Mouse (Mus musculus) midbrain, embryonic 11.5 days (tissue): ENCODE results near the gene Cpne4. TPM values are rescaled to one million over a fixed set of nuclear protein-coding genes. Genes with fewer than 3 reads are reported as not detected.

ENCODE experiments used
- ATAC-seq: fragments of 200-750 bp; cut with Nextera tagmentation; 2 replicates; pipeline ENCODE4 v1.8.0; 2017; ENCODE audit warnings: moderate TSS enrichment, moderate library complexity; ENCODE audit not compliant: low FRiP score
- DNase-seq: peaks from one replicate; pipeline ENCODE4 v3.0.0; 2015; ENCODE audit warnings: low spot score; ENCODE audit errors: missing footprints
- H3K27ac ChIP-seq: fragments of 300-500 bp; sonication (generic); 2 replicates; pipeline ENCODE4 v1.5.1; 2014; ENCODE audit warnings: low read depth, low read length
- H3K27me3 ChIP-seq: fragments of 300-500 bp; sonication (generic); 2 replicates; pipeline ENCODE4 v1.6.1; 2014; ENCODE audit warnings: mild to moderate bottlenecking, low read length, moderate library complexity, mixed read lengths; ENCODE audit not compliant: control insufficient read depth, insufficient read depth
- H3K36me3 ChIP-seq: fragments of 300-500 bp; sonication (generic); 2 replicates; pipeline ENCODE4 v1.6.1; 2014; ENCODE audit warnings: mild to moderate bottlenecking, low read length, moderate library complexity, mixed read lengths; ENCODE audit not compliant: control insufficient read depth, insufficient read depth
- H3K4me1 ChIP-seq: fragments of 300-500 bp; sonication (generic); 2 replicates; pipeline ENCODE4 v1.6.1; 2014; ENCODE audit warnings: low read length; ENCODE audit not compliant: control insufficient read depth, insufficient read depth
- H3K4me2 ChIP-seq: fragments of 300-500 bp; sonication (generic); 2 replicates; pipeline ENCODE4 v1.6.1; 2014; ENCODE audit warnings: mild to moderate bottlenecking, moderate library complexity
- H3K4me3 ChIP-seq: fragments of 300-500 bp; sonication (generic); 2 replicates; pipeline ENCODE4 v1.5.1; 2014; ENCODE audit warnings: low read depth, low read length
- H3K9ac ChIP-seq: fragments of 300-500 bp; sonication (generic); 2 replicates; pipeline ENCODE4 v1.6.1; 2014; ENCODE audit warnings: low read length
- H3K9me3 ChIP-seq: fragments of 300-500 bp; sonication (generic); 2 replicates; pipeline ENCODE4 v1.6.1; 2016; ENCODE audit warnings: low read length; ENCODE audit not compliant: control insufficient read depth
- WGBS: fragments of 180-500 bp; shearing (Covaris S2); extraction: QIAGEN DNeasy Blood & Tissue Kit; methylation state at CpG from one replicate; pipeline ENCODE4 v1.1.7; 2014; 5-methylcytosine and 5-hydroxymethylcytosine counted together
- polyA plus RNA-seq: library from polyadenylated mRNA; unstranded; fragments of >200 nt; fragmentation: Nextera tagmentation; extraction: Ambion mirVana; gene quantifications from 2 replicates; pipeline ENCODE4 v1.2.1, GENCODE M21; 2014

Gene Cpne4
- polyA plus RNA-seq, 1 experiment from 2014 or later = 2.1 TPM

DNA sequence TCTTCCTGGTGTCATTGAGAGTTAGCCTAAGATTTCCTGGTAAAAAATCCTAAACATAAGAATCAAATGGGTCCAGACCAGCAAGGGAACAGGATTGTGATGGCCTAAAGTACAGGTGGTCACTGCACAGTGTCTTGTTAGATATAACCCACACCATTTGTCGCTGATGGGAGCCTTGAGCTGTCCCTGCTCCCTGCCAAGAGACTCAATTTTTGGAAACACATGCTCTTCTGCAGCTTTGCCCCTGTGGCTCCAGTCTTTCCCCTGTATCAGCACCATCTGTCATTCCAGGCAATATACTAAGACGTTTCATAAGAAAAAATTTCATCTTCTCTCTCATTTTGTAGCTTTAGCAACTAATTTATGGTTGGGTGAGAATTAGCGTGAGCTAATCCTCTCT is 281.6 kb downstream of the Cpne4 start:
- Histone ChIP-seq H3K9me3 (no peaks in the 10 kb centered on the region), H3K4me3 (no peak overlapping the region), H3K9ac (no peak overlapping the region), H3K4me2 (no peak overlapping the region), H3K27ac (no peak overlapping the region), H3K4me1 (no peaks in the 10 kb centered on the region), H3K27me3 (no peaks in the 10 kb centered on the region), H3K36me3 (no peaks in the 10 kb centered on the region)
- WGBS = 70% methylated on average over 3 of the region's 3 CpGs
- no peak for DNase-seq
- ATAC-seq = no peak

DNA sequence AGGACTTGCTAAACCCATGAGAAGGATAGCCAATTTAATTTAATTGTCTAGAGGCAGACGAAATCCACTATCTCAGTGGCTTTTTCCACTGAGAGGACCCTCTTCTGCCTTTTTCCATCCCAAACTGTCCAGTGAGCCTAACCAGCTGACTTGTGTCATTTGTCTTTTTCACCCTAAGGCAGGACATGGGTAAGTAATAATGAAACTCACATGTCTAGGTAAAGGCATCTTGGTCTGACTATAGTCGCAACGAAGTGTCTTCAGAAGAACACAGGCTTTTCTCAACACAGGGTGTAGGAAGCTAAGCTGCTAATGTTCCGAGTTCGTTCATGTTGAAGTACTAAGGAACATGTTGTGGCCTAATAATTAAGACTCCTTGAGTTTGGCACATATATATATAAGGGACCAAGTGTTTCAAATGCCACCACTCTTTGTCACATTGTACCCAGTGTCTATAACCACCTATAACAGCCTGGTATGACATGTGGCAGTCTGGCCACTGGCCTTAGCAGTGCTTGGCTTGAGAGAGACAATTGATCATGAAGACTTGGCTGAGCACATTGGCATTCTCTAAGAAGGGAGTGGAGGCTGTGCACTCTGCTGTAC is 286.0 kb downstream of the Cpne4 start:
- no peak overlapping the region for H3K4me2 ChIP-seq
- H3K27me3 ChIP-seq = no peaks in the 10 kb centered on the region
- ATAC-seq = no peak

DNA sequence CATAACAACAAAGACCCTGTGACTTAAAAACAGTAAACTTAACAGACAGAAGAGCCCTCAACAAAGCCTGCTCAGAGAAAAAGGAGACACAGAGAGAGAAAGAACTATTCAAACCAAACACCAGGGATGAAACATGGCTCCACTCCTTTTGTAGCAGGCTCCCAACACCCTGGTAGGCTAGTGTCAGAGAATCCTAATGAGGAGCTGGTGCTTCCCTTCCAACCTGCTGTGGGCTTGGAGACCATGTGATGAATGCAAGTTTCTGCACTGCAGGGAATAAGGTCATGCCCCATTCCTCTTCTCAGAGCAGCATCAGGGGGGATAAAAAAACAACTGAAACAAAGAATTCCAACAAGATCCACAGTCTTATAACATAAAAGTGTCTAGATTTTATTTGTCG is 290.8 kb downstream of the Cpne4 start:
- WGBS = 24% methylated on average over 1 of the region's 1 CpGs
- DNase-seq = peak; percentile 82
- no peaks in the 10 kb centered on the region for H3K4me1 ChIP-seq
- H3K9me3 ChIP-seq = no peaks in the 10 kb centered on the region
- ATAC-seq = peak; percentile 69
- H3K4me3 ChIP-seq = no peak overlapping the region
- no peaks in the 10 kb centered on the region for H3K36me3 ChIP-seq
- no peaks in the 10 kb centered on the region for H3K27me3 ChIP-seq
- H3K27ac ChIP-seq = no peak overlapping the region
- H3K4me2 ChIP-seq = no peak overlapping the region
- no peak overlapping the region for H3K9ac ChIP-seq

More for the DNA sequence above, 286.0 kb downstream of the Cpne4 start:
- no peak for DNase-seq
- H3K9me3 ChIP-seq = no peaks in the 10 kb centered on the region
- H3K4me3 ChIP-seq = no peak overlapping the region
- no peaks in the 10 kb centered on the region for H3K36me3 ChIP-seq
- H3K27ac ChIP-seq = no peak overlapping the region
- no peaks in the 10 kb centered on the region for H3K4me1 ChIP-seq
- 91% methylated on average over 5 of the region's 5 CpGs for WGBS
- H3K9ac ChIP-seq = no peak overlapping the region

DNA sequence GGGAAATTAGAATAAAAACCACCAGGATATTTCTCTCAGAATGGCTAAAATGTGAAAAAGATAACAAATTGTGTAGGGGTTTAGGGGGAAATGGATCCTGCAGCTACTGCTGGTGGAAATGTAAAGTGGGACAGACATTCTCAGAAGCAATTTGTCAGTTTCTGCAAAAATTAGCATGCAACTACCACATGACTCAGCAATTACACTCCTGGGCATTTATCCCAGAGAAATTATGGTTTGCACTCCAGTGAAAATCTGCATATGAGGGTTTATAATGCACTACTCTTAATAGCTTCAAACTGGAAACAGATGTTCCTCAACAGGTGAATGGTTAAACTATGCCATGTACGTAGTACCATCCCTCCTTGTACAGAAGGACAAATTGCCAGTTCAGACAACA is 294.2 kb downstream of the Cpne4 start:
- Histone ChIP-seq H3K9ac (no peak overlapping the region), H3K36me3 (no peaks in the 10 kb centered on the region), H3K27me3 (no peaks in the 10 kb centered on the region), H3K4me2 (no peak overlapping the region), H3K4me1 (no peaks in the 10 kb centered on the region), H3K4me3 (no peak overlapping the region), H3K9me3 (no peaks in the 10 kb centered on the region), H3K27ac (no peak overlapping the region)
- WGBS = 90% methylated on average over 1 of the region's 1 CpGs
- ATAC-seq (no peak), DNase-seq (no peak)

DNA sequence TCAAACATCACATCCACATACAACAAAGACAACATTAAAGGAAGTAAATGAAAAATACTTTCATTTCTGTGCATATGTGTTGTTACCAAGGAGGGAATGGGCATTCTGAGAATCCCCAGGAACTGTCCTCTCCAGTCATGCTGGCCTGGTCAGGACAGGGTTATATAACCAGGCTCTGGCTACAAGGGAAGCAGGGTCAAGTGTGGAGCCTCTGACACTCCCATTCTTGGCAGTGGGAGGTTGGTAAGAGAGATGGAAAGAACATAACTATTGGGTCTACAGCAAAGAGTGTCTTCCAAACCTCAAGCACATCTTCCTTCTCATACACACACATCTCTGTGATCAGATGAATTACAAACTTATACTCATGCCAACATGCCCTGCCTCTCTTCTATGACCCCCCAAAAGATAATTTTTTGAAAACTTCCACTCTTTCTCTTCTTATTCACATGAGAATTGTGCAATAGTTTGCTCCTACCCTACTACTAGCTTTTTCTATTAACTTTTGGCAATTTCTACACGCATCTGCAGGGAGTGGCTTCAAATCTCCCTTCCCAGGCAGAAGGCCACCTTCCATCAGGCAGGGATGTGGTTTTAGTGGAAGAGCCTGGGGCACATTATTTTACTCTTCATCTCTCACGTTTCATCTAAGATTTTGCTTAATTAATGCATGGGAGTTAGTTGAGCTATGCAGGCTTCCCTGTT is 298.3 kb downstream of the Cpne4 start:
- Histone ChIP-seq H3K4me2 (no peak overlapping the region), H3K27me3 (no peaks in the 10 kb centered on the region), H3K36me3 (no peaks in the 10 kb centered on the region), H3K27ac (no peak overlapping the region), H3K4me1 (no peaks in the 10 kb centered on the region), H3K4me3 (no peak overlapping the region), H3K9me3 (no peaks in the 10 kb centered on the region), H3K9ac (no peak overlapping the region)
- WGBS = 67% methylated on average over 2 of the region's 2 CpGs
- ATAC-seq = no peak
- no peak for DNase-seq

DNA sequence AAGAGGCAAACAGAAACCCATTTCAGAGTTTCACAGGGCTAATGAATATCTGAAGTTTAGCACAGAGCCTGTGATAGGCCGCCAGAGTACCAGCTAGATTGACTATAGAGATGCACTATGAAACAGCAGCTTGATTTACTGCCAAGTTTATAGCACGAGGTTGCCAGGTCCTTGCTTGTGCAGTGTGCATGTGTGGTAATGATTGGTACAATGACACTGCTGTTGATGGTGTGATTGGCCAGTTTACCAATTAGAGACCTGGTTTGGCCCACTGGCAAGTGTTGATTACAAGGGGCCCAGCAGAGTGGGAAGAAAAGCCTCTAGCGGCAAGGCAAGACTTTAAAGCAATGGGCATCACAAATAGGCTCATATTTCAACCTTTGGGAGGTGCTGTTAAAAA is 306.6 kb downstream of the Cpne4 start:
- no peak for DNase-seq
- Histone ChIP-seq H3K27ac (no peak overlapping the region), H3K36me3 (no peaks in the 10 kb centered on the region), H3K4me2 (no peak overlapping the region), H3K27me3 (no peaks in the 10 kb centered on the region), H3K4me1 (no peaks in the 10 kb centered on the region), H3K9me3 (no peaks in the 10 kb centered on the region), H3K4me3 (no peak overlapping the region), H3K9ac (no peak overlapping the region)
- 79% methylated on average over 3 of the region's 3 CpGs for WGBS
- ATAC-seq = no peak

DNA sequence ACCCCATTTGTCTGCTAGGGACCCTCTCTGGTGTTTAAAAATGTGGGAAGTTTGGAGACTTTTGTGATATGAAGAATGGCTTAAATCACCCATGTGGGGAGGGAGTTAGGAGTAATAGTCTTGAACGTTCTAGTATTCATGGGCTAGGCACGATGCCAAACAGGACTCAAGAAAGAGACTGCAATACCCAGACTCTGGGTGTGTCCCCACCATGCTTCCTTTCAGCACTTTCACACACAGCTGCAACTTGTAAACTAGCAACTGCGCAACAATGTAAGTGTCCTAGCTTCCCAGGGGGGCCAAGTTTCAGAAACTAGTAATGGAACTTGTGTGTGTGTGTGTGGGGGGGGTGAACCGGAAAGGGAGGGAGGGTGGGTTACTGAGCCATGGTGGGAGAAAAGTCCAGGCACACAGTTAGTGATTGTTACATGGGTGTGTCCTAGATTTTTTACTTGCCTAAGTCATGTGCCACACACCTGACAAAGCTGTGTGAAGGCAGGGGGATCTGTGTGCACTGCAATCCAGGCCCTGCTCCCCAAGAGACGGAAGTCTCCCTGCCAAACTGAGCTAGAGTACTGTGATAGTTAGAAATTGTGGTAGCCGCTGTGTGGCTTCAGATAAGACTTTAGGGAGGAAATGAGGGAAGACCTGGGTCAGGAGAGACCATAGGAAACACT is 307.3 kb downstream of the Cpne4 start:
- Histone ChIP-seq H3K4me1 (no peaks in the 10 kb centered on the region), H3K27me3 (no peaks in the 10 kb centered on the region), H3K4me3 (no peak overlapping the region), H3K4me2 (no peak overlapping the region), H3K9me3 (no peaks in the 10 kb centered on the region), H3K36me3 (no peaks in the 10 kb centered on the region), H3K27ac (no peak overlapping the region), H3K9ac (no peak overlapping the region)
- ATAC-seq (no peak), DNase-seq (no peak)
- WGBS = 89% methylated on average over 6 of the region's 6 CpGs

DNA sequence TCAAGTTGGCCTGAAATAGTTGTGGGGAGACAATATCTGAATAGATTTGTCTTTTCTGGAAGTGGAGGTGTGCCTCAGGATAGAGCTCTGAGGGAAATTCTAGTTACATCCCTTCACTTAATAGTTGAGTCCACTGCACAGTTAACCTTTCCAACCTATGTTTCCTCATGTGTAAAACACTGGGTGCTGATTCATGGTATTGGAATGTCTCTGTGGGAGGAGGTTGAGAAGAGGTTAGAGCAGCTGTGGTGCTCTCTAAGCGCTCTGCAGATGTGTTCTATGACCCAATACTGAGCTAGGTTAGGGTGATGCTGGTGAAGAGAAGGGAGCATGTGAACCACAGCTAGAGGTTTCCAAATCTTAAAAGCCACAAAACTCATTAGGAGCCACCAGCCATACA is 318.7 kb downstream of the Cpne4 start:
- DNase-seq = no peak
- WGBS = 91% methylated on average over 1 of the region's 1 CpGs
- no peaks in the 10 kb centered on the region for H3K9me3 ChIP-seq

DNA sequence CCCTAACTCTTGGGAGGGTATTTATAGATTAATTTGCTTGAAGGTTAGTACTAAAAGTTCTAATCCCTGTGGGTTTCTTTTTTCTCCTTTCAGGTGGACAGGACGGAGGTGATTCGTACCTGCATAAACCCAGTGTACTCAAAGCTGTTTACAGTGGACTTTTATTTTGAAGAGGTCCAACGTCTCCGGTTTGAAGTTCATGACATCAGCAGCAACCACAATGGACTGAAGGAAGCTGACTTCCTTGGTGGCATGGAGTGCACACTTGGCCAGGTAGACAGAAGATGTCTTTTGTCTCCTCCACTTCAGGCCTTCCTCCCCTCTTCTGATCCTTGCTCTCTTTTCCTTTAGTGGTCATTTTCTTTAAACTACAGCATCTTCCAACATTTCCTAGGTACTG is 325.5 kb downstream of the Cpne4 start:
- Histone ChIP-seq H3K4me1 (no peaks in the 10 kb centered on the region), H3K4me3 (no peak overlapping the region), H3K36me3 (no peaks in the 10 kb centered on the region), H3K27me3 (no peaks in the 10 kb centered on the region), H3K9ac (no peak overlapping the region), H3K27ac (no peak overlapping the region), H3K9me3 (no peaks in the 10 kb centered on the region), H3K4me2 (no peak overlapping the region)
- WGBS = 88% methylated on average over 4 of the region's 4 CpGs
- no peak for ATAC-seq
- no peak for DNase-seq

More for the DNA sequence above, 318.7 kb downstream of the Cpne4 start:
- no peak for ATAC-seq
- no peaks in the 10 kb centered on the region for H3K27me3 ChIP-seq
- no peak overlapping the region for H3K27ac ChIP-seq
- H3K4me3 ChIP-seq = no peak overlapping the region
- H3K9ac ChIP-seq = no peak overlapping the region
- no peaks in the 10 kb centered on the region for H3K36me3 ChIP-seq
- H3K4me1 ChIP-seq = no peaks in the 10 kb centered on the region
- H3K4me2 ChIP-seq = no peak overlapping the region
